Mouse (Mus musculus) midbrain, embryonic 16.5 days (tissue): Measurements from ENCODE around the gene Hoxb9. TPM values are rescaled to one million over a fixed set of nuclear protein-coding genes. Genes with fewer than 3 reads are reported as not detected.

Experiments
- ATAC-seq: fragments of 200-750 bp; cut with Nextera tagmentation; 2 replicates; pipeline ENCODE4 v1.8.0; 2017; ENCODE audit warnings: moderate TSS enrichment
- H3K27ac ChIP-seq: fragments of 300-500 bp; sonication (generic); 2 replicates; pipeline ENCODE4 v1.5.1; 2014; ENCODE audit warnings: mild to moderate bottlenecking, low read length, mixed read lengths
- H3K27me3 ChIP-seq: fragments of 300-500 bp; sonication (generic); 2 replicates; pipeline ENCODE4 v1.6.1; 2014; ENCODE audit warnings: low read depth, low read length, mixed read lengths; ENCODE audit not compliant: control insufficient read depth, insufficient read depth
- H3K36me3 ChIP-seq: fragments of 300-500 bp; sonication (generic); 2 replicates; pipeline ENCODE4 v1.6.1; 2014; ENCODE audit warnings: mild to moderate bottlenecking, low read length, moderate library complexity, mixed read lengths; ENCODE audit not compliant: control insufficient read depth, insufficient read depth
- H3K4me1 ChIP-seq: fragments of 300-500 bp; sonication (generic); 2 replicates; pipeline ENCODE4 v1.6.1; 2014; ENCODE audit warnings: mild to moderate bottlenecking, low read length, mixed read lengths; ENCODE audit not compliant: control insufficient read depth, insufficient read depth
- H3K4me2 ChIP-seq: fragments of 300-500 bp; sonication (generic); 2 replicates; pipeline ENCODE4 v1.6.1; 2014; ENCODE audit warnings: mild to moderate bottlenecking, low read length, mixed read lengths
- H3K4me3 ChIP-seq: fragments of 300-500 bp; sonication (generic); 2 replicates; pipeline ENCODE4 v1.5.1; 2014; ENCODE audit warnings: low read depth, mild to moderate bottlenecking, low read length, moderate library complexity, mixed read lengths
- H3K9ac ChIP-seq: fragments of 300-500 bp; sonication (generic); 2 replicates; pipeline ENCODE4 v1.6.1; 2014; ENCODE audit warnings: low read depth, low read length, mixed read lengths
- H3K9me3 ChIP-seq: fragments of 300-500 bp; sonication (generic); replicated peaks from 2 replicates; pipeline ENCODE4 v1.6.1; 2014; ENCODE audit warnings: mild to moderate bottlenecking, low read length, mixed read lengths; ENCODE audit not compliant: control insufficient read depth, poor library complexity, severe bottlenecking
- WGBS: fragments of 180-500 bp; shearing (Covaris S2); extraction: QIAGEN DNeasy Blood & Tissue Kit; methylation state at CpG from one replicate; pipeline ENCODE4 v1.1.7; 2014; 5-methylcytosine and 5-hydroxymethylcytosine counted together
- polyA plus RNA-seq: library from polyadenylated mRNA; unstranded; fragments of >200 nt; fragmentation: Nextera tagmentation; extraction: Ambion mirVana; gene quantifications from 2 replicates; pipeline ENCODE4 v1.2.1, GENCODE M21; 2015

Gene Hoxb9
- polyA plus RNA-seq, 1 experiment from 2014 or later: not detected

- 1% methylated on average over 39 of the region's 39 CpGs for WGBS
- H3K4me2 ChIP-seq: no peak overlapping the region
These were observed 15.9 kb upstream of the Hoxb9 start for GRCm38 (mm10) chr11:96255111-96255995.

DNA sequence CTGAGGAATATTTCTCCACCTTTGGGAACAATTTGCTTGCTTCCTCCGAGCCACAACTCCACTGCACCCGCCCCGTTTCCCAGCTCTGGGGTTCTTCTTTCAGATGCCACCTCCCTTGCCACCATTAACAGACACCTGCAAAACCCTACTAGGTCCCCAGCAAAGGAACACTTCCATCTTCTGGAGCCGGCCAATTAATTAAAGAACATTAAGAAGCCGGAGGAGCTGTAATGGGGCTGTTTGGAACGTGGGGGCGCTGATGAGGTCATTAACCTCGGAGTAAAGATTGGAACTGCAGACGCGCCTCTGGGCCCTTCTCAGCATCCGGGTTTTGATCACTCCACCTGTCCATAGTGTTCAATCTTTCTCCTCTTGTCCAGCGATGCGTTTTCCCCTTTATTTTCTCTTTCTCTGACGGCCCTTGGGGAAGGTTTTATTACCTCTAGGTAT is 15.2 kb upstream of the Hoxb9 start:
- no peak overlapping the region for H3K4me3 ChIP-seq

More at GRCm38 (mm10) chr11:96255111-96255995, 15.9 kb upstream of the Hoxb9 start:
- no peak overlapping the region for H3K4me3 ChIP-seq
- H3K27me3 ChIP-seq: peaks cover 95% of the 10 kb centered on the region
- H3K27ac ChIP-seq: no peak overlapping the region
- no peaks in the 10 kb centered on the region for H3K4me1 ChIP-seq
- no peaks in the 10 kb centered on the region for H3K9me3 ChIP-seq
- H3K36me3 ChIP-seq: no peaks in the 10 kb centered on the region
- H3K9ac ChIP-seq: no peak overlapping the region
- no peak for ATAC-seq

DNA sequence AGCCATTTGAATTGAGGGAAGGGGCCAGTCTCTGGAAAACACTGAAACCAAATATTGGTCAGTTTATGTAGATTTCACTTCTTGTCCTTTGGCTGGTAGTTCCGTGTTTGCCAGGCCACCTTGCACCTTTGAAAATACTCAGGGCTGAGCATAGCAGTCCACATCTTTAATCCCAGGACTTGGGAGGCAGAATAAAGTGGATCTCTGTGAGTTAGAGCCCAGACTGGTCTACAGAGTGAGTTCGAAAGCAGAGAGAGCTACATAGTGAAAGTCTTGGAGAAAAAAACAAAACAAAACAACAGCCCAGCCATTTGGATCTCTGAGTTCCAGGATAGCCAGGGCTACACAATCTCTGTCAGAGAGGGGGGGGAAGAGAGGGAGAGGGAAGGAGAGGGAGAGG is 14.1 kb upstream of the Hoxb9 start:
- ATAC-seq: no peak
- Histone ChIP-seq H3K9me3 (no peaks in the 10 kb centered on the region), H3K4me3 (no peak overlapping the region), H3K36me3 (no peaks in the 10 kb centered on the region), H3K27ac (no peak overlapping the region), H3K9ac (no peak overlapping the region), H3K27me3 (peaks cover 97% of the 10 kb centered on the region), H3K4me1 (no peaks in the 10 kb centered on the region), H3K4me2 (no peak overlapping the region)
- 11% methylated on average over 2 of the region's 2 CpGs for WGBS

More for the DNA sequence above, 15.2 kb upstream of the Hoxb9 start:
- ATAC-seq: no peak
- no peak overlapping the region for H3K9ac ChIP-seq
- no peaks in the 10 kb centered on the region for H3K9me3 ChIP-seq
- H3K27ac ChIP-seq: no peak overlapping the region
- WGBS: 1% methylated on average over 14 of the region's 14 CpGs
- H3K36me3 ChIP-seq: no peaks in the 10 kb centered on the region
- H3K4me1 ChIP-seq: no peaks in the 10 kb centered on the region
- peaks cover 95% of the 10 kb centered on the region for H3K27me3 ChIP-seq
- no peak overlapping the region for H3K4me2 ChIP-seq

- Histone ChIP-seq H3K36me3 (no peaks in the 10 kb centered on the region), H3K9me3 (no peaks in the 10 kb centered on the region), H3K27me3 (peaks cover 97% of the 10 kb centered on the region), H3K4me3 (no peak overlapping the region), H3K9ac (no peak overlapping the region), H3K27ac (no peak overlapping the region), H3K4me1 (no peaks in the 10 kb centered on the region), H3K4me2 (no peak overlapping the region)
- no peak for ATAC-seq
- 3% methylated on average over 2 of the region's 2 CpGs for WGBS
These were observed 12.2 kb upstream of the Hoxb9 start for GRCm38 (mm10) chr11:96259038-96259437.

DNA sequence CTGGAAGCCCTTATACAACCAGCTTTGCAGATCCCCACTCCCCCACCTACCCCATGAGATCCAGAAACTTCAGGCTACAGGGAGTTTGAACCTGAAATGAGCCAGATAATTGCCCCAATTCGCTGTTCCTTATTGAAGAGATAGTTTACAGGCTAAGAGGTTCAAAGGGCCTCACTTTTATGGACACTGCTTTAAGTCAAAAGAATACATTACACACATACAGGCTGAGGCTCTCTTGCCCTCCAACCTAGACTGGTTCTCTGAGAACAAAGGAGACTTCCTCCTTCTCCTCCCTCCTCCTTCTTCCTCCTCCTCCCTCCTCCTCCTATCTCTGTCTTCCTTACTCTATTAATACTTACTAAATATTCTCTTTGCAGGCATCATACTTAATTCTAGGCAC is 11.7 kb upstream of the Hoxb9 start:
- no peak overlapping the region for H3K4me2 ChIP-seq
- WGBS: 0% methylated on average over 1 of the region's 1 CpGs
- no peak overlapping the region for H3K4me3 ChIP-seq
- ATAC-seq: no peak
- H3K9ac ChIP-seq: no peak overlapping the region
- no peak overlapping the region for H3K27ac ChIP-seq
- peaks cover 96% of the 10 kb centered on the region for H3K27me3 ChIP-seq
- no peaks in the 10 kb centered on the region for H3K36me3 ChIP-seq
- H3K4me1 ChIP-seq: no peaks in the 10 kb centered on the region
- no peaks in the 10 kb centered on the region for H3K9me3 ChIP-seq

- Histone ChIP-seq H3K4me2 (no peak overlapping the region), H3K9me3 (no peaks in the 10 kb centered on the region), H3K9ac (no peak overlapping the region), H3K27me3 (peaks cover 96% of the 10 kb centered on the region), H3K4me3 (no peak overlapping the region), H3K4me1 (no peaks in the 10 kb centered on the region), H3K36me3 (no peaks in the 10 kb centered on the region), H3K27ac (no peak overlapping the region)
- ATAC-seq: no peak
- under 1% methylated on average over 23 of the region's 23 CpGs for WGBS
These were observed 10.8 kb upstream of the Hoxb9 start for GRCm38 (mm10) chr11:96260310-96260970.

- ATAC-seq: no peak
- Histone ChIP-seq H3K4me1 (no peaks in the 10 kb centered on the region), H3K27me3 (peaks cover 96% of the 10 kb centered on the region), H3K9ac (no peak overlapping the region), H3K27ac (no peak overlapping the region), H3K36me3 (no peaks in the 10 kb centered on the region), H3K4me2 (no peak overlapping the region), H3K9me3 (no peaks in the 10 kb centered on the region), H3K4me3 (no peak overlapping the region)
- WGBS: 2% methylated on average over 24 of the region's 24 CpGs
These were observed 9.8 kb upstream of the Hoxb9 start for GRCm38 (mm10) chr11:96261323-96261890.

DNA sequence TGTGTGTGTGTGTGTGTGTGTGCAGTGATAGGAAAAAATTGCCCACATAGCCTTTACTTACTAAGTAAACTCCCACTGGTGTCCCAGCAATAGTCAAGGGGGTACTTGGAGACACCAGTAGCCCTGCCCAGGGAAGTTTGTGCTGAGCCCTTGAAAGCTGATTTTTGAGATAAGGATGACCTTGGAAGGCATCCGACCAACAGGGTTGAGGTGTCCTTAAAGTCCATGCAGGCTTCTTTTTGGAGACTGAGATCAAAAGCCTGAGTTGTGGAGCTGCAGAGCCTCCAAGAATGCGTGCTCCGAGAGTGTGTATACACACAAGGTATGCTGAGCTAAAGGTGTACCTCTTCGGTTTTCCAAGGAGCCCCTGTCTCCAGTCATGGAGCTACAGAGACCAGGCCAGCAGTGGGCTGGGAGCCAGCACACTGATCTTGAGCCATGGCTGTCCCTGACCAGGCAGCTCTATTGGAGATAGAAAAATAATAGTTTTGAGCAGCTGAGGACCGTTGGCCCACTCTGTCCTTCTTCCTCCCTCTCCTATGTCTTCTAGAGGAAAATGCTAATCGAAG is 8.9 kb upstream of the Hoxb9 start:
- no peak for ATAC-seq
- 8% methylated on average over 6 of the region's 6 CpGs for WGBS

More for the DNA sequence above, 8.9 kb upstream of the Hoxb9 start:
- H3K4me1 ChIP-seq: no peaks in the 10 kb centered on the region
- H3K9ac ChIP-seq: no peak overlapping the region
- peaks cover 97% of the 10 kb centered on the region for H3K27me3 ChIP-seq
- H3K4me2 ChIP-seq: no peak overlapping the region
- H3K9me3 ChIP-seq: no peaks in the 10 kb centered on the region
- H3K36me3 ChIP-seq: no peaks in the 10 kb centered on the region
- H3K4me3 ChIP-seq: no peak overlapping the region
- H3K27ac ChIP-seq: no peak overlapping the region
